ENCODE assay signal across 20 mouse cellular contexts in the genomic region with DNA sequence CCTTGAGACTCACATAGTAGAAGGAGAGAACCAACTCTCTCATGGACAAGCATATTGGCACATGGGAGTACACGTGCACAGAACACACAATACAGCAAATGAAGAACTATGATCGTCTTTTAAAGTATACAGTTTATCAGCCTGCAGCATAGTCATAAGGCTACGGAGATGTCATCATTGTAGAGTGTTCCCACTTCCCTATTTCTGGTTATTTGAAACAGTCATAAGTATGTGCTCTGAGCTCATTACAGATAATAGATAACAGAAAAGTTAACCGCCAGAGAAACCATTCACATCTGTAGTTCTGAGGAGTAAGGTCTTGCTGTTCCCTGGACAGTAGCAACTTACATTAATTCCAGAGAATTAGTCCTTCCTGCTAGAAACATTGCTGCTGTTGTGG. TPM values are rescaled to one million over a fixed set of nuclear protein-coding genes. Genes with fewer than 3 reads are reported as not detected.
"Had no signal": no experiment of that assay in that cellular context is flagged by ENCODE, and none has a peak within 500 bp of the region (broad histone marks: within the 10 kb centered on the region; RNA-seq: fewer than 3 reads in every experiment).

No protein-coding gene starts in this region.

- H3K4me1 ChIP-seq: limb, embryonic 12.5 days; midbrain, embryonic 15.5 days; neural tube, embryonic 13.5 days; stomach, embryonic 15.5 days had no signal

- H3K4me3 ChIP-seq: limb, embryonic 12.5 days; megakaryocyte, embryonic 14.5 days; midbrain, embryonic 15.5 days; neural tube, embryonic 13.5 days; stomach, embryonic 15.5 days had no signal

- H3K27me3 ChIP-seq: limb, embryonic 12.5 days; megakaryocyte, embryonic 14.5 days; midbrain, embryonic 15.5 days; neural tube, embryonic 13.5 days; stomach, embryonic 15.5 days had no signal

- H3K4me2 ChIP-seq: limb, embryonic 12.5 days; midbrain, embryonic 11.5 days; midbrain, embryonic 15.5 days; neural tube, embryonic 13.5 days; stomach, embryonic 15.5 days had no signal

- H3K9me3 ChIP-seq: limb, embryonic 12.5 days; megakaryocyte, embryonic 14.5 days; midbrain, embryonic 15.5 days; neural tube, embryonic 13.5 days; stomach, embryonic 15.5 days had no signal

- H3K27ac ChIP-seq: limb, embryonic 12.5 days; liver, embryonic 14.5 days; midbrain, embryonic 15.5 days; neural tube, embryonic 13.5 days; stomach, embryonic 15.5 days had no signal

- H3K9ac ChIP-seq: limb, embryonic 12.5 days; liver, embryonic 14.5 days; midbrain, embryonic 15.5 days; neural tube, embryonic 13.5 days; stomach, embryonic 15.5 days had no signal

- ATAC-seq: midbrain, embryonic 15.5 days had no signal

- DNase-seq: kidney, adult 18-20 months; kidney, postnatal 10 days; kidney, postnatal 4 days; liver; lung, adult 18-20 months; right cerebral cortex, postnatal 14 days; thymus, postnatal 4 days had no signal

RNA-seq across cellular contexts. Expression of a gene that starts 12.2 kb away (rescaled TPM):
- total RNA-seq: layer of hippocampus, adult 8-10 months; layer of hippocampus, postnatal 25 days; left cerebral cortex, postnatal 36 days had no signal
- polyA plus RNA-seq: kidney, embryonic 14.5 days; limb, embryonic 12.5 days; lung, embryonic 16.5 days; midbrain, embryonic 11.5 days; midbrain, embryonic 15.5 days; neural tube, embryonic 13.5 days; spleen, adult 2 months had no signal
